Mouse (Mus musculus) spleen, adult 2 months (tissue): ENCODE data around the gene Rps24.

Experiments used
- CTCF ChIP-seq: fragments of 200-500 bp; IDR thresholded peaks from 2 replicates; pipeline ENCODE4 v1.5.1; 2011; ENCODE audit warnings: mild to moderate bottlenecking, inconsistent platforms; ENCODE audit not compliant: insufficient read depth, insufficient read length, insufficient replicate concordance; ENCODE audit errors: extremely low read depth
- POLR2A ChIP-seq: fragments of 200-500 bp; IDR thresholded peaks from 2 replicates; pipeline ENCODE4 v1.6.1; 2011; ENCODE audit warnings: low read depth, low read length, inconsistent platforms

DNA sequence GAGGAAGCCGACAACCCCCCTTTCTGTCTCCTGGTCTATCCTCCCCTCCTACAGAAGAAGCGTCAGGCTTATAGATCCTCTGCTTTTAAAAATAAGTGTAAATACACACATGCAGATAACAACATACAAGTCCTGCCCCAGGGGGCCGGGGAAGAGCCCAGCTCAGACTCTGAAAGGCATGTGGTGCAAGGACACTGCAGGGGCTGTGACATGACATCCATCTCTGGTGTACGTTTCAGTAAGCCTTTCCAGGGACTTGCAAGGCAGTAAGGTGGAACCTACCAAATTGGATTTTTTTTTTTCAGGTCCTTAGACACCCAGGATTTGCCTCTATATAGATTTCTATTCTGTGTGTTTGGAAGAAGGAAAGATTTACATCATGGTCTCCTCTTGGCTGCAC, 14.3 kb downstream of the Rps24 start:
- TF ChIP-seq POLR2A (no peak), CTCF (no peak)
